Mouse (Mus musculus): ENCODE measurements around the gene Wsb2. TPM values are rescaled to one million over a fixed set of nuclear protein-coding genes. Genes with fewer than 3 reads are reported as not detected.

Wsb2 gene
- polyA plus RNA-seq, 1 experiment = 131 TPM

DNA sequence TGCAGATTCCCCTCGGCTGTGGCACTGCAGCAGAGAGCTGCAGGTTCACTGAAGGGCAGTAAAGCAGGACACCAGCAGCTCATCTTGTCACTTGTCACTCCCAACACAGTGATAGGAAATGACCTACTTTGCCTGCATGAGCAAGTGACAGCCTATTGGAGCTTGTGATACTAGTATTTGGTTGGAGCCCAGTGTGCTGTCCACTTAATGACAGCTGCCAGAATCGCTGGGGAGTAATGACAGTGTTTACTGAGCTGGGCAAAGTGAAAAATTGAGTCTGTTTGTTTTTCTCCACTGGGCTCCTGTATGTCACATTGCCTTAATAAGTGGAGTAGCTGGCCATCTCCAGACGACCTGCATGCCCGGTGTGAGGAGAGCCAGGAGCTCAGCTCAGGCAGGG is 23.1 kb downstream of the Wsb2 start:
- Histone ChIP-seq H3K79me2 (ENCODE audit: control insufficient read depth, insufficient read depth) (no peaks in the 10 kb centered on the region), H3K27me3 (ENCODE audit: control insufficient read depth, insufficient read depth, insufficient read length) (no peaks in the 10 kb centered on the region), H3ac (ENCODE audit: control insufficient read depth, insufficient read length, low read depth) (no peak overlapping the region), H3K4me3 (ENCODE audit: insufficient read depth, poor library complexity, severe bottlenecking) (no peak overlapping the region), H3K36me3 (ENCODE audit: control insufficient read depth, insufficient read depth) (peaks cover 88% of the 10 kb centered on the region), H3K79me3 (ENCODE audit: low read depth) (no peaks in the 10 kb centered on the region)
- TF ChIP-seq USF1 (IDR thresholded peaks at IDR 0.05; ENCODE audit: low read depth) = no peak
- no peak for TF ChIP-seq CEBPB (IDR thresholded peaks at IDR 0.05; ENCODE audit: low read depth)
- no peak for TF ChIP-seq FOSL1 (IDR thresholded peaks at IDR 0.05; ENCODE audit: insufficient read depth, low read length, poor library complexity, severe bottlenecking)
- no peak for TF ChIP-seq CTCF (IDR thresholded peaks at IDR 0.05; ENCODE audit: control insufficient read depth, insufficient read depth, insufficient read length)
- TF ChIP-seq MAX (IDR thresholded peaks at IDR 0.05) = no peak
- no peak for TF ChIP-seq MYOG (IDR thresholded peaks at IDR 0.05; ENCODE audit: control insufficient read depth, extremely low read depth, insufficient read length)
- TF ChIP-seq MYOD1 (IDR thresholded peaks at IDR 0.05; ENCODE audit: control insufficient read depth, insufficient read length, low read depth) = no peak

DNA sequence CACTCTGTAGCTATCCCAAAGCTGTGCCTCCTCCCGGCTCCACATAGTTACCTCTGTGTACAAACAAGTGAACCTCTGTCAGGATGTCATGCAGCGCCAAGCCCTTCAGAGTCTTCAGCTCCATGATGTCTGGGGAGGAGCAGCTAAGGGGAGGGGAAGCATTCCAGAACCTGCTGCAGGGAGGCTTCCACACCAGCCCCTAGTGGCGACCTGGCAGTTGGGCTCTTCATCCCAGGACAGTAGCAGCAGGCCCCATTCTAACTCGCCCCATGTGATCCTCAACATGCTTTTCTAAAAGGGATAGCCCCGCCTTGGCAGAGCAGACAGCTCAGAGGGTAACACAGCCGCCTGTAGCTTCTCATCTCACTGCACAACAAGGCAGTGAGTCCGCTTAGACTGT is 24.7 kb downstream of the Wsb2 start:
- H3K79me3 ChIP-seq (ENCODE audit: low read depth) = peaks cover under 1% of the 10 kb centered on the region
- peaks cover 6% of the 10 kb centered on the region for H3K79me2 ChIP-seq (ENCODE audit: control insufficient read depth, insufficient read depth)
- no peak overlapping the region for H3K4me3 ChIP-seq (ENCODE audit: insufficient read depth, poor library complexity, severe bottlenecking)
- peaks cover 87% of the 10 kb centered on the region for H3K36me3 ChIP-seq (ENCODE audit: control insufficient read depth, insufficient read depth)
- no peak for TF ChIP-seq CEBPB (IDR thresholded peaks at IDR 0.05; ENCODE audit: low read depth)
- no peak for TF ChIP-seq CTCF (IDR thresholded peaks at IDR 0.05; ENCODE audit: control insufficient read depth, insufficient read depth, insufficient read length)
- TF ChIP-seq MYOD1 (IDR thresholded peaks at IDR 0.05; ENCODE audit: control insufficient read depth, insufficient read length, low read depth) = no peak
- no peak for TF ChIP-seq MYOG (IDR thresholded peaks at IDR 0.05; ENCODE audit: control insufficient read depth, extremely low read depth, insufficient read length)
- no peak for TF ChIP-seq MAX (IDR thresholded peaks at IDR 0.05)
- TF ChIP-seq USF1 (IDR thresholded peaks at IDR 0.05; ENCODE audit: low read depth) = no peak
- TF ChIP-seq FOSL1 (IDR thresholded peaks at IDR 0.05; ENCODE audit: insufficient read depth, low read length, poor library complexity, severe bottlenecking) = no peak
- H3ac ChIP-seq (ENCODE audit: control insufficient read depth, insufficient read length, low read depth) = no peak overlapping the region
- H3K27me3 ChIP-seq (ENCODE audit: control insufficient read depth, insufficient read depth, insufficient read length) = no peaks in the 10 kb centered on the region

DNA sequence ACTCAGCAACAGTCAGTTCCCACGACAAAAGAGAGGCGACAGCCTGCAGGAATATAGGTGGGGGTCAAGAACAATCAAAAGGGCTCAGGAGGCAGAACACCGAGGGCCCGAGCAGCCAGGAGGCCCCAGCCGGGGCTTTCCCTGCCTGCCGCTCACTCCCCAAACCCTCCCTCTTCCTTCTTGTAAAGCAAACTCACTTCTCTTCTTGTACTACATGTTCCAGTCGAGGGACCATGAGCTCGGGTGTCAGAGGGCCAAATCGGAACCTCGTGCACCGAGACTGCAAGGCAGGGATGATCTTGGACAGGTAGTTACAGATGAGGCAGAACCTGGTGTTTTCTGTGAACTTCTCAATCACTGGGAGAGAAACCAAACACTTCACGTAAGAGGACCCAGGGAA is 26.1 kb downstream of the Wsb2 start:
- Histone ChIP-seq H3ac (ENCODE audit: control insufficient read depth, insufficient read length, low read depth) (no peak overlapping the region), H3K4me3 (ENCODE audit: insufficient read depth, poor library complexity, severe bottlenecking) (no peak overlapping the region), H3K79me3 (ENCODE audit: low read depth) (peaks cover 12% of the 10 kb centered on the region), H3K36me3 (ENCODE audit: control insufficient read depth, insufficient read depth) (peaks cover 80% of the 10 kb centered on the region), H3K27me3 (ENCODE audit: control insufficient read depth, insufficient read depth, insufficient read length) (no peaks in the 10 kb centered on the region), H3K79me2 (ENCODE audit: control insufficient read depth, insufficient read depth) (peaks cover 20% of the 10 kb centered on the region)
- TF ChIP-seq CTCF (IDR thresholded peaks at IDR 0.05; ENCODE audit: control insufficient read depth, insufficient read depth, insufficient read length) = no peak
- no peak for TF ChIP-seq USF1 (IDR thresholded peaks at IDR 0.05; ENCODE audit: low read depth)
- no peak for TF ChIP-seq MAX (IDR thresholded peaks at IDR 0.05)

- Histone ChIP-seq H3K36me3 (ENCODE audit: control insufficient read depth, insufficient read depth) (peaks cover 37% of the 10 kb centered on the region), H3K79me2 (ENCODE audit: control insufficient read depth, insufficient read depth) (peaks cover 25% of the 10 kb centered on the region), H3K27me3 (ENCODE audit: control insufficient read depth, insufficient read depth, insufficient read length) (no peaks in the 10 kb centered on the region), H3K79me3 (ENCODE audit: low read depth) (peaks cover 13% of the 10 kb centered on the region), H3ac (ENCODE audit: control insufficient read depth, insufficient read length, low read depth) (peak overlapping the region; percentile 69), H3K4me3 (ENCODE audit: insufficient read depth, poor library complexity, severe bottlenecking) (peak overlapping the region; percentile 80)
- TF ChIP-seq MAX (IDR thresholded peaks at IDR 0.05) = no peak
- TF ChIP-seq USF1 (IDR thresholded peaks at IDR 0.05; ENCODE audit: low read depth) = no peak
- TF ChIP-seq MYOG (IDR thresholded peaks at IDR 0.05; ENCODE audit: control insufficient read depth, extremely low read depth, insufficient read length) = no peak
- TF ChIP-seq CEBPB (IDR thresholded peaks at IDR 0.05; ENCODE audit: low read depth) = no peak
- TF ChIP-seq FOSL1 (IDR thresholded peaks at IDR 0.05; ENCODE audit: insufficient read depth, low read length, poor library complexity, severe bottlenecking) = no peak
- no peak for TF ChIP-seq MYOD1 (IDR thresholded peaks at IDR 0.05; ENCODE audit: control insufficient read depth, insufficient read length, low read depth)
- TF ChIP-seq CTCF (IDR thresholded peaks at IDR 0.05; ENCODE audit: control insufficient read depth, insufficient read depth, insufficient read length) = no peak
Measured at GRCm38 (mm10) chr5:117388296-117388751, 31.2 kb downstream of the Wsb2 start.

- peaks cover 32% of the 10 kb centered on the region for H3K36me3 ChIP-seq (ENCODE audit: control insufficient read depth, insufficient read depth)
- peaks cover 25% of the 10 kb centered on the region for H3K79me2 ChIP-seq (ENCODE audit: control insufficient read depth, insufficient read depth)
- TF ChIP-seq MYOD1 (IDR thresholded peaks at IDR 0.05; ENCODE audit: control insufficient read depth, insufficient read length, low read depth) (no peak), MAX (IDR thresholded peaks at IDR 0.05) (peak; percentile 89)
- H3ac ChIP-seq (ENCODE audit: control insufficient read depth, insufficient read length, low read depth) = peak within 1 kb of the TSS; percentile 71
- peak within 1 kb of the TSS; percentile 80 for H3K4me3 ChIP-seq (ENCODE audit: insufficient read depth, poor library complexity, severe bottlenecking)
- no peaks in the 10 kb centered on the region for H3K27me3 ChIP-seq (ENCODE audit: control insufficient read depth, insufficient read depth, insufficient read length)
- peaks cover 13% of the 10 kb centered on the region for H3K79me3 ChIP-seq (ENCODE audit: low read depth)
Measured at GRCm38 (mm10) chr5:117388877-117389276, 31.8 kb downstream of the Wsb2 start, which contains the start of gene Rfc5. Rfc5 (minus strand) TSS chr5:117389047.

GRCm38 (mm10) chr5:117390895-117391294 is 33.8 kb downstream of the Wsb2 start:
- Histone ChIP-seq H3ac (ENCODE audit: control insufficient read depth, insufficient read length, low read depth) (no peak overlapping the region), H3K79me3 (ENCODE audit: low read depth) (peaks cover 13% of the 10 kb centered on the region), H3K27me3 (ENCODE audit: control insufficient read depth, insufficient read depth, insufficient read length) (no peaks in the 10 kb centered on the region), H3K79me2 (ENCODE audit: control insufficient read depth, insufficient read depth) (peaks cover 25% of the 10 kb centered on the region), H3K36me3 (ENCODE audit: control insufficient read depth, insufficient read depth) (peaks cover 14% of the 10 kb centered on the region), H3K4me3 (ENCODE audit: insufficient read depth, poor library complexity, severe bottlenecking) (no peak overlapping the region)
- TF ChIP-seq USF1 (IDR thresholded peaks at IDR 0.05; ENCODE audit: low read depth) = no peak
- no peak for TF ChIP-seq FOSL1 (IDR thresholded peaks at IDR 0.05; ENCODE audit: insufficient read depth, low read length, poor library complexity, severe bottlenecking)
- no peak for TF ChIP-seq MAX (IDR thresholded peaks at IDR 0.05)
- TF ChIP-seq MYOD1 (IDR thresholded peaks at IDR 0.05; ENCODE audit: control insufficient read depth, insufficient read length, low read depth) = no peak
- TF ChIP-seq CEBPB (IDR thresholded peaks at IDR 0.05; ENCODE audit: low read depth) = no peak
- TF ChIP-seq CTCF (IDR thresholded peaks at IDR 0.05; ENCODE audit: control insufficient read depth, insufficient read depth, insufficient read length) = no peak
- TF ChIP-seq MYOG (IDR thresholded peaks at IDR 0.05; ENCODE audit: control insufficient read depth, extremely low read depth, insufficient read length) = no peak
